9 mouse cellular contexts compared by ENCODE assay signal in genomic region chr7:105411874-105412632, GRCm38 (mm10). TPM values are rescaled to one million over a fixed set of nuclear protein-coding genes. Genes with fewer than 3 reads are reported as not detected.
DNase-seq lines count a peak whose midpoint lies in the region; ATAC-seq and TF ChIP-seq lines count a peak whose summit lies in the region.
"Not testable (repeated sequence)": the region's sequence is repeated elsewhere in the genome, so short reads cannot be mapped to it uniquely, and the experiment has no call there.
"Had no signal": no experiment of that assay in that cellular context is flagged by ENCODE, and none has a peak within 500 bp of the region (broad histone marks: within the 10 kb centered on the region; RNA-seq: fewer than 3 reads in every experiment).

No protein-coding gene starts in this region.

- peak; percentile 65 to 78; a peak in 2 of 4 replicates for ATAC-seq in hematopoietic stem cell, adult 5-6 weeks (replicated peaks in 1 of 2; ENCODE audit: insufficient read depth in 1 of 2, low FRiP score in 2 of 2, low TSS enrichment in 1 of 2, low read depth in 1 of 2, poor library complexity in 2 of 2, severe bottlenecking in 2 of 2)
- ATAC-seq in lung, embryonic 14.5 days (ENCODE audit: insufficient read depth) = peak; percentile 73

- not testable (repeated sequence) for H3K4me2 ChIP-seq in lung, embryonic 14.5 days

- H3K36me3 ChIP-seq in lung, embryonic 14.5 days (ENCODE audit: insufficient read depth) = not testable (repeated sequence)

- not testable (repeated sequence) for H3K27ac ChIP-seq in lung, embryonic 14.5 days (ENCODE audit: low read depth)

- peak; percentile 33 for DNase-seq in Muller cell, postnatal 12 days (ENCODE audit: inconsistent ontology term)
- DNase-seq in cerebellum, adult 8-10 months = peak; percentile 76
- peak; percentile 63 for DNase-seq in forelimb bud, embryonic 11.5 days (ENCODE audit: low read depth, low spot score)
- DNase-seq in layer of hippocampus, adult 18-20 months (ENCODE audit: low spot score in 2 of 2) = peak; percentile 64 to 94
- DNase-seq in lung, embryonic 14.5 days = peak; percentile 84
- peak; percentile 70 for DNase-seq in ovary, postnatal 36 days (ENCODE audit: low spot score)
- DNase-seq in thymus, postnatal 25 days = peak; percentile 57

- H3K9ac ChIP-seq in lung, embryonic 14.5 days = not testable (repeated sequence)

- not testable (repeated sequence) for H3K9me3 ChIP-seq in lung, embryonic 14.5 days (ENCODE audit: low read depth, low read length)

- H3K4me1 ChIP-seq in lung, embryonic 14.5 days (ENCODE audit: insufficient read depth) = not testable (repeated sequence)

- peak; percentile 89 for TF ChIP-seq CTCF in lung, embryonic 14.5 days (IDR thresholded peaks at IDR 0.05; ENCODE audit: low read depth)

- H3K4me3 ChIP-seq in lung, embryonic 14.5 days (ENCODE audit: low read depth, low read length) = not testable (repeated sequence)

- WGBS in lung, embryonic 14.5 days = 49% methylated on average over 8 of the region's 8 CpGs

- H3K27me3 ChIP-seq in lung, embryonic 14.5 days (ENCODE audit: insufficient read depth, low read length) = not testable (repeated sequence)

RNA-seq across cellular contexts. Expression of gene Cnga4, which starts 7.7 kb away (rescaled TPM):
- total RNA-seq in hematopoietic stem cell, adult 5-6 weeks (2017) = not detected in 2 replicates
- under 1 TPM; 0.63 to 0.69 TPM for total RNA-seq in layer of hippocampus, adult 18-20 months (2021)
- 0.07 TPM in 1 of 2 replicates, not detected in the other for polyA plus RNA-seq in lung, embryonic 14.5 days (2014; fragmentation: Nextera tagmentation; extraction: Ambion mirVana)

RNA-seq across cellular contexts. Expression of gene Fam160a2, which starts 12.2 kb away (rescaled TPM):
- total RNA-seq in hematopoietic stem cell, adult 5-6 weeks (2017) = 13.2 and 15.8 TPM in 2 replicates
- total RNA-seq in layer of hippocampus, adult 18-20 months (2021) = 10 to 100 TPM; 55.9 to 59.4 TPM
- 41.9 and 42.3 TPM in 2 replicates for polyA plus RNA-seq in lung, embryonic 14.5 days (2014; fragmentation: Nextera tagmentation; extraction: Ambion mirVana)

RNA-seq across cellular contexts. Expression of gene Cckbr, which starts 13.5 kb away (rescaled TPM):
- not detected in 2 replicates for total RNA-seq in hematopoietic stem cell, adult 5-6 weeks (2017)
- 1 to 10 TPM; 5.4 to 9.2 TPM for total RNA-seq in layer of hippocampus, adult 18-20 months (2021)
- polyA plus RNA-seq in lung, embryonic 14.5 days (2014; fragmentation: Nextera tagmentation; extraction: Ambion mirVana) = 0.25 and 0.39 TPM in 2 replicates

RNA-seq across cellular contexts. Expression of gene Gm5901, which starts 37.2 kb away (rescaled TPM):
- not detected in 2 replicates for total RNA-seq in hematopoietic stem cell, adult 5-6 weeks (2017)
- not detected for total RNA-seq in layer of hippocampus, adult 18-20 months (2021)
- polyA plus RNA-seq in lung, embryonic 14.5 days (2014; fragmentation: Nextera tagmentation; extraction: Ambion mirVana) = not detected in 2 replicates
- polyA plus RNA-seq: neural tube, embryonic 15.5 days had no signal

RNA-seq across cellular contexts. Expression of gene Olfr692, which starts 44.0 kb away (rescaled TPM):
- not detected in 2 replicates for total RNA-seq in hematopoietic stem cell, adult 5-6 weeks (2017)
- not detected for total RNA-seq in layer of hippocampus, adult 18-20 months (2021)
- not detected in 2 replicates for polyA plus RNA-seq in lung, embryonic 14.5 days (2014; fragmentation: Nextera tagmentation; extraction: Ambion mirVana)
- polyA plus RNA-seq: neural tube, embryonic 15.5 days had no signal

Comparison
In these comparisons a context has a peak if more than half of its experiments do, and no peak if none do; other contexts are left out.
1. DNase-seq: peak in every context shown above with its lines; median percentile 84 in lung, embryonic 14.5 days; 79 in layer of hippocampus, adult 18-20 months; 76 in cerebellum, adult 8-10 months; 70 in ovary, postnatal 36 days; 63 in forelimb bud, embryonic 11.5 days; 57 in thymus, postnatal 25 days; 33 in Muller cell, postnatal 12 days.